Mouse (Mus musculus): ENCODE data around the gene Ksr1. TPM values are rescaled to one million over a fixed set of nuclear protein-coding genes. Genes with fewer than 3 reads are reported as not detected.

The Ksr1 gene
- polyA plus RNA-seq, 1 experiment, result 12.2 TPM

DNA sequence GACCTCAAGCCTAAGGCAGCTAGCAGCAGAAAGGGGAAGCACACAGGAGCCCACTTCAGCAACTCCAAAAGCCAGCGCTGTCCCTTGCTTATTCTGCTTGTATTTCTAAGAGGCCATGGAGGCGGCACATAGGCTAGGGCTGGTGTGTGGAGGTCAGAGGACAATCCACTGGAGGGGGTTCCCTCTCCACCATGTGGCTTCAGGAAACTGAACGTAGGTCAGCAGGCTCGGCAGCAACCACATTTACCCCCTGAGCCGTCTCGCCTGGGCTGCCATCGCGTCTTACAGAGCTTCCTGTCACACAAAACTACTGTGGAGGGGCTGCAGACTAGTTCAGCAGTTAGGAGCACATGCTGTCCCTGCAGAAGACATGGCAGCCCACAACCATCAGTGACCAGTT, 20.4 kb downstream of the Ksr1 start:
- DNase-seq (ENCODE audit: low spot score), result no peak

GRCm38 (mm10) chr11:79122556-79122955, 23.7 kb downstream of the Ksr1 start:
- DNase-seq (ENCODE audit: low spot score), result no peak

- no peak for DNase-seq (ENCODE audit: low spot score)
These were observed 26.1 kb downstream of the Ksr1 start for GRCm38 (mm10) chr11:79120087-79120486.

DNA sequence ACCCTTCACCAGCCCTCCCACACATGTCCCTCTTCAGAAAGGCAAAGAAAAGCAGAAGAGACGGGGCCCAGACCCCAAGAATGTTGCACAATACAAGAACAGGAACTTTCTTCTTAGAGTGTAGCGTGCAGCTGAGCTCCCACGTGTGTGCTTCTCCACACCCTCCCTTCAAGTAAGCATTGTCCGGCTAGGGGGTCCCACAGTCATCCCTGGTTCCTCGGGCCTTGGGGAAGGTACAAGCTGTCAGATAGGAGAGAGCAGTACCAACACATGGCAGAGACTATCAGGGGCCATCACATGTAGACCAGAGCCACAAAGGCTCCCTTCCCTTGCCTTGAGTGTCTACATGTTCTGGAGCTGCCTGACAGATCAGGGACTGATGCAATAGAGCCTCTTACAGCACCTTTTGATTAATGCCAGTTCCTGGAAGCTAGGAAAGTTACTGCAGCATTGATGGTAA, 27.3 kb downstream of the Ksr1 start:
- DNase-seq (ENCODE audit: low spot score), result no peak

GRCm38 (mm10) chr11:79116665-79117064, 29.5 kb downstream of the Ksr1 start:
- no peak for DNase-seq (ENCODE audit: low spot score)

DNA sequence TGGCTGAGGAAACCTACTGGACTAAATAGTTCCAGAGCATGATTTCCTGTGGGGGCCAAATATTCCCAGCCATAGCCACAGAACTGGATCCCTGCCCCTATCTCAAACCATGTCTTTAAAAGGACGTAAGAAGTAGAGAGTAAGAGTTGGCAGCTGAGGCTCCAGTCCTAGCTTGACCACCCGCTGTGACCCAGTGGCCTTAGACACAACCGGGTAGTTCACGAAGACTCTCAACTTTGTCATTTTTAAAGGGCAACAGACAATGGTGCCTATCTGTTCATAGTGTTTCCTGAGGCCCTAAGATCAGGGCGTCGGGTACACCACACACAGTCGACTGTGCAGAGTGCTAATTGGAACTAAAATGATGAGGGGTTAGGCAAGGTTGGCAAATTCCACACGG, 30.5 kb downstream of the Ksr1 start:
- no peak for DNase-seq (ENCODE audit: low spot score)

- DNase-seq (ENCODE audit: low spot score), result no peak
These were observed 32.1 kb downstream of the Ksr1 start for GRCm38 (mm10) chr11:79114061-79114460.

DNA sequence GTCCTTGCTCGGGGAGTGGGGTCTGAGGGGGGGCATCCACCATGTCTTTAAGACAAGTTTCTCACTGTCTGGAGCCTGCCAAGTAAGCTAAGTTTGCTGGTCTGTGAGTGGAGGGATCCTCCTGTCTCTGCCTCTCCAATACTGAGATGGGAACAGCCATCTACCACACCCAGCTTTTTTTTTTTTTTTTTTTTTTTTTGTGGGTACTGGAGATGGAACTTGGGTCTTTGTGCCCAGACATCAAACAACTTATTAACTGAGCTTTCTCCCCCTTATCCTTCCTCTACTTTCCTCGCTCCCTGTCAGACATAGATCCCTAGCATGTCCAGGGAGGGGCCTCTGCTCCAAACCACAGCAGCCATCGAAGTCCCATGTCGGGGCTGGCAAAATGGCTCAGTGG, 32.8 kb downstream of the Ksr1 start:
- DNase-seq (ENCODE audit: low spot score), result no peak

GRCm38 (mm10) chr11:79112559-79113302, 33.5 kb downstream of the Ksr1 start:
- no peak for DNase-seq (ENCODE audit: low spot score)

- DNase-seq (ENCODE audit: low spot score), result no peak
These were observed 34.2 kb downstream of the Ksr1 start for GRCm38 (mm10) chr11:79111864-79112558.

DNA sequence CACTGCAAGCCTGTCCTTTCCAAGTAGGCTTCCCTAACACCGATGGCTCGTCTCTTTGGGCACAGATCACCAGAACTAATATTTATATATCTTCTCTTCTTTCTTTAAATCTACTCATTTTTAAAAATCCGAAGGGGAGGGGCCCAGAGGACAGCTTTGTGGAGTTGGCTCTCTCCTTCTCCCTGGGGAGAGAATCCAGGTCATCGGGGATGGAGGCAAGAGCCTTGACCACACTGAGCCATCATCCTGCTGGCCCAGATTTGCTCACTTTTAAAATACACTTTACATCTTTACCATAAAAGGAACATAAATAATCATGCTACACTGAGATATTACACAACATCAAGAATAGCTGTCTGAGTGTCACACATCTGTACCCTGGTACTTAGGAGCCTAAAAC, 35.8 kb downstream of the Ksr1 start:
- DNase-seq (ENCODE audit: low spot score), result no peak

GRCm38 (mm10) chr11:79107934-79108333, 38.3 kb downstream of the Ksr1 start:
- DNase-seq (ENCODE audit: low spot score), result no peak

DNA sequence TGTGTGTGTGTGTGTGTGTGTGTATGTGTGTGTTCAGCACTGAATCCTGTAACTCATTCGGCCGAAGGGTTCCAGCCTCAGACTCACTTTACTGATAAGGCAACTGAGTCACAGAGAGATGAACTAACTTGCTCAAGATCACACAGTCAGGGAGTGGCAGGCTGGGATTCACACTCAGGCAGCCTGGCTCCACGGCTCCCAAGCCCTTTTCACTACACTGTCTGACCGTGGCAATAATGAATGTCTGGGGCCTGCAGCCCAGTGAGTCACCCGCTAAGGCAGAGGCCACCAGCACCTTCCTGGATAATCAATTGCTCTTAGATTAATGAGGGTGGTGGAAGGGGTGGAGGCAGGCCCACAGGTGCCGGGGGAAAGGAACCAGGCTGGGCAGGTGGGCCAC, 41.2 kb downstream of the Ksr1 start:
- DNase-seq (ENCODE audit: low spot score), result no peak

GRCm38 (mm10) chr11:79104538-79104937, 41.7 kb downstream of the Ksr1 start:
- no peak for DNase-seq (ENCODE audit: low spot score)

- DNase-seq (ENCODE audit: low spot score), result no peak
These were observed 42.1 kb downstream of the Ksr1 start for GRCm38 (mm10) chr11:79104096-79104495.

DNA sequence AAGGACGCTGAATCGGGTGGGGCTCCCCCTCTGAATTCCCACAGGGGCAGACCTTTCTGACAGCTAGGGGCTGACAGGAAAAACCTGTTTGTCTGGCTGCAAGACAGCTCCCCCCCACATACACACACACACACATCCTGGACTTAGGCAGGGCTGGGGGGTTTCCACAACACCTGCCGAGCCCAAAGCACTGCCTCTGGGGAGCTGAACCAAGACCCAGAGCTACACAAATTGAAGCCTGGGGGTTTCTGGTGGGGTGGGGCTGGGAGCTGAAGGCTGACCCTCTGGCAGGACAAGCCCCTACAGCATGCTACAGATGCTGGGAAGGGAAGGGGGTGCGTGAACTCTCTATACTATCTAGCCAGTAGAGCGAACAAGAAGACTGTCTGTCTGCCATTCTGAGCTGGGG, 42.7 kb downstream of the Ksr1 start:
- DNase-seq (ENCODE audit: low spot score), result no peak

DNA sequence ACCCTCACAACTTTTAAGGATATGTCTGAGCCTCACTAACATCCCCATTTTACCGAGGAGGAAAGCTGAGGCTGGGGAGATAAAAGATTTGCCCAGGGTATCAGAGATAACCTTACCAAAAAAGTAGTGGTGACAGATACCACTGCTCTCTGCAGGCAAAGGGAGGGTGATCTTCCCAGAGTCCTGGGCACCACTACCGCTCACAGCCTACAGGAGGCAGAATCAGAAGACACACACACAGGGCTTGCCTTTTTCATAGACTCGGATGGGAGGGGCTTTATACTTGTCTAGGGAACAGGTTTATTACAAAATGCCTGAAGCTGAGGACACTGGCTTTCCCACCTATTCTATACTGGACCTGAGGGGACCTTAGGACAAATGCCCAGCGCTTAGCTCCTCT, 43.9 kb downstream of the Ksr1 start:
- DNase-seq (ENCODE audit: low spot score), result no peak

DNA sequence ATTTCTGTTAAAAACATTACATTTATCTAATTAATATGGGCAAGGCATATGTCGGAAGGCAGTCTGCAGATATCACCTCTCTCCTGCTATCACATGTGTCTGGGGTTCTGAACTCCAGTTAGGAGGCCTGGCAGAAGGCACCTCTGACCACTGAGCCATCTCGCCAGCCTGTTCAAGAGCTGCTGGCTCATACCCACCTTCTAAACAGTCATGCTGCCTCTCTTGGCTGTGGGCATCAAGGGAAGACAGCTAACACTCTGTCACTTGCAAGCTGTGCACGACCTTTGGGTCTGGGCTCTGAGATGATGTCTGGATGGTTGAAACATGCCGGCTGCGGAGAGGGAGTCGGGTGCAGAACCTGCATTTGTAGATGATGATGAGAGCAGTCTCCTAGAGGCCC, 44.6 kb downstream of the Ksr1 start:
- DNase-seq (ENCODE audit: low spot score), result no peak

DNA sequence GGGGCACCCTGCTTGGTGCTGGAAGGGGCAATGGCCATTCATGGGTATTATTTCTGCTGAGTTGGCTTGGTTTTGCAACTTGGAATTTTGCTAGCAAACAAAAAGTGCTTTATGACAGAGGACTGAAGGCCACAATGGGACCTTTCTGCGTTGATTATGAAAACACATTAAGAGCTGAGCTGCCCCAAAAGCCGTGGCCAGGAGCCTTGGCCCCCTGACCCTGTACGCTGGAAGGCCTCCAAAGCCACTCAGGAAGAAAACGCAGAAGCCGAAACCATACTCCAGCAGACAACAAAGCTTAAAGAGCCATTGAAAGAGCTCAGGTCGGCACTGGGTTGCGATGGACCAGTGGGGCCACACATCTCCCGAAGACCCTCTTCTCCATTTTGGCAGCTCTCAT, 47.2 kb downstream of the Ksr1 start:
- DNase-seq (ENCODE audit: low spot score), result no peak

GRCm38 (mm10) chr11:79097736-79098135, 48.5 kb downstream of the Ksr1 start:
- no peak for DNase-seq (ENCODE audit: low spot score)

DNA sequence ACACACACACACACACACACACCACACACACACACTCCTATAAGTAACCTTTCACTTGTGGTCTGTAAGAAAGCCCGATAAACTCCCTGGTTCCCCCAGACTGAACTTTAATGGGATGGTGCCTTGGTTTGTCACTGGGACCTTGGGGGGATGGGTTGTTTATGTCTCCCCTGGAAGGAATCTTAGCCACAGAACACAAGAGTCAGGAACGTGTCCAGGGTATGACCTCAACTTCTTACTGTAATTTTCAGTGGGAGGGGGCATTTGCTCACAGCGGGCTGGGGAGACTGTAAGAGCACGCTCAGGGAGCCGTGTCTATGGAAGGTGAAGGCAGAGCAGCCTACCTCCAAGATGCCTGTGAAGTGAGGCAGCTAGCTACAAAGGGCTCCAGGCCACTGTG, 49.5 kb downstream of the Ksr1 start:
- DNase-seq (ENCODE audit: low spot score), result no peak

DNA sequence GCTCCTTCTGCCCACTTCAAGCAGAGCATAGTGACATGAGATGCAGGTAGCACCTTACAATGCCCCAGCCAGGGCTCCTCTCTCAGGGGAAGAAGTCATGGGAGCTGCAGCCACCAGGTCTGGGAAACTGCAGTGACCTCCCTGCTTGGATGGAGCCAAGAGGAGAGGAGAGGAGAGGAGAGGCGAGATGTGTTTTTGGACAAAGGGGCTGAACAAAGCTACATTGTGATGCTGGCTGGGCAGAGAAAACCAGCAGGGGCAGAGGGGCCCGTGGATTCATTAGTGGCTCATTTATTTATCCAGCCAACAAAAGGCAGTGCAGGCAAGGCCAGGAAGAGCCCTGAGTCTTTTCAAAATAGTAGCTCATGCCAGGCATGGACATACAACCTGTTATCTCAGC, 50.5 kb downstream of the Ksr1 start:
- DNase-seq (ENCODE audit: low spot score), result no peak

GRCm38 (mm10) chr11:79094727-79095126, 51.5 kb downstream of the Ksr1 start:
- DNase-seq (ENCODE audit: low spot score), result no peak
